Mouse (Mus musculus) intestine, embryonic 14.5 days (tissue): Measurements from ENCODE around the gene Usp46. TPM values are rescaled to one million over a fixed set of nuclear protein-coding genes. Genes with fewer than 3 reads are reported as not detected.
A peak's percentile ranks its signal among the peaks of the same experiment; 100 is the strongest.

Source experiments
- ATAC-seq: fragments of 200-750 bp; cut with Nextera tagmentation; replicated peaks from 2 replicates; pipeline ENCODE4 v1.8.0; 2017; ENCODE audit warnings: low read depth, moderate number of reproducible peaks, moderate TSS enrichment, moderate library complexity; ENCODE audit not compliant: low FRiP score, low TSS enrichment
- DNase-seq: peaks from one replicate; pipeline ENCODE4 v3.0.0-alpha.2; 2018; ENCODE audit warnings: low spot score
- H3K27ac ChIP-seq: fragments of 300-500 bp; sonication (generic); 2 replicates; pipeline ENCODE4 v1.5.1; 2014; ENCODE audit warnings: low read depth, mild to moderate bottlenecking, control low read depth
- H3K27me3 ChIP-seq: fragments of 300-500 bp; sonication (generic); replicated peaks from 2 replicates; pipeline ENCODE4 v1.6.1; 2014; ENCODE audit warnings: low read length, control low read depth; ENCODE audit not compliant: control insufficient read depth, insufficient read depth
- H3K36me3 ChIP-seq: fragments of 300-500 bp; sonication (generic); 2 replicates; pipeline ENCODE4 v1.6.1; 2014; ENCODE audit warnings: low read length, control low read depth; ENCODE audit not compliant: control insufficient read depth, insufficient read depth
- H3K4me1 ChIP-seq: fragments of 300-500 bp; sonication (generic); replicated peaks from 2 replicates; pipeline ENCODE4 v1.6.1; 2014; ENCODE audit warnings: low read length, control low read depth, mixed read lengths; ENCODE audit not compliant: control insufficient read depth, insufficient read depth
- H3K4me2 ChIP-seq: fragments of 300-500 bp; sonication (generic); 2 replicates; pipeline ENCODE4 v1.6.1; 2014; ENCODE audit warnings: low read length
- H3K4me3 ChIP-seq: fragments of 300-500 bp; sonication (generic); 2 replicates; pipeline ENCODE4 v1.5.1; 2014; ENCODE audit warnings: low read depth, low read length, control low read depth, mixed read lengths
- H3K9ac ChIP-seq: fragments of 300-500 bp; sonication (generic); 2 replicates; pipeline ENCODE4 v1.6.1; 2014; ENCODE audit warnings: mild to moderate bottlenecking, low read length
- H3K9me3 ChIP-seq: fragments of 300-500 bp; sonication (generic); 2 replicates; pipeline ENCODE4 v1.6.1; 2016; ENCODE audit warnings: low read length, control low read depth; ENCODE audit not compliant: control insufficient read depth
- WGBS: fragments of 180-500 bp; shearing (Covaris S2); extraction: QIAGEN DNeasy Blood & Tissue Kit; methylation state at CpG from one replicate; pipeline ENCODE4 v1.1.7; 2014; 5-methylcytosine and 5-hydroxymethylcytosine counted together
- polyA plus RNA-seq: library from polyadenylated mRNA; unstranded; fragments of >200 nt; fragmentation: Nextera tagmentation; extraction: Ambion mirVana; gene quantifications from 2 replicates; pipeline ENCODE4 v1.2.1, GENCODE M21; 2014

The Usp46 gene
- polyA plus RNA-seq, result 29.7 and 32.2 TPM in 2 replicates

DNA sequence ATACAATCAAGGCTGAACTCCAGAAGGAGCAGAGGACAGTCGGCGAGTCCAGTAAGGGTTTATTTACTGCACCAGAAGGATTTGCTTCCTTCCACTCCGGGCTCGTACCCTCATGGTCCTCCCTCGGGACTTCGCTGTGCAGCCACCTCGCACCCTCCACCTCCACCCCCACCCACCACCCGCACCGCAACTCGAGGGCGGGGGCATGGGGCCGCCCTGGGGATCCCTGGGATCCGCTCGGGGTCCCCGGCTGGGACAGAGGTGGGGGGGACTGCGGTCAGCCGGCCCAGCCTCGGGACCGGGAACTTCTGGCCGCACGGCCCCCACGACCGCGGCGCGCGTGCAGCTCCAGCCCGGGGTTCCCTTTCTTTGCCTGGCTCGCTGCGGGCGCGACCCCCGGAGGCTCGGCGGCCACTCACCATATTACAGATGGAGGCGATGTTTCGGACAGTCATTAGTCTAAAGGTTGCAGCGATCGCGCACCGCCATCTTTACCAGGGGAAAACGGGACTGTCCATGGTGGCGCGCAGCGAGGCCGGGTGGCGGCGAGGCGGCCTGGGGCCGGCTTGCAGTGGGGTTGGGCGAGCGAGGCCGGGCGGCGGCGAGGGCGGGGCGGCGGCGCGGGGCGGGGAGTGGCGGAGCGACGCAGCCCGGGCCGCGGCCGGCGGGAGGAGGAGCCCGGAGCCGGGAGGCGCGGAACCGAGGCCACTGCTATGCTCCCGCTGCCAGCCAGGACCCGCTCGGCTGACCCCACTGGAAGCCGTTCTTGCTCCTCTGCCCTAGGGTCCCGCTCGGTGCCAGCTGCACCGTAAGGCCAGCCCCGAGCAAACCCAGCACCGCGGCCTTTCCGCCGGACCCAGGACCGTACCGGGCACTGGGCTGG lies at the start of gene Usp46:
TSS of gene Usp46 (minus strand) at position 601 of the 883 bp plus-strand sequence.
- peak within 1 kb of the TSS; percentile 97 for H3K27ac ChIP-seq
- H3K4me2 ChIP-seq, result peak within 1 kb of the TSS; percentile 75
- H3K36me3 ChIP-seq, result no peaks in the 10 kb centered on the region
- ATAC-seq (peak; percentile 91), DNase-seq (peak; percentile 92)
- H3K27me3 ChIP-seq, result no peaks in the 10 kb centered on the region
- peak within 1 kb of the TSS; percentile 88 for H3K4me3 ChIP-seq
- H3K9me3 ChIP-seq, result no peaks in the 10 kb centered on the region
- WGBS, result under 1% methylated on average over 63 of the region's 89 CpGs
- peaks cover 37% of the 10 kb centered on the region for H3K4me1 ChIP-seq
- peak within 1 kb of the TSS; percentile 91 for H3K9ac ChIP-seq

DNA sequence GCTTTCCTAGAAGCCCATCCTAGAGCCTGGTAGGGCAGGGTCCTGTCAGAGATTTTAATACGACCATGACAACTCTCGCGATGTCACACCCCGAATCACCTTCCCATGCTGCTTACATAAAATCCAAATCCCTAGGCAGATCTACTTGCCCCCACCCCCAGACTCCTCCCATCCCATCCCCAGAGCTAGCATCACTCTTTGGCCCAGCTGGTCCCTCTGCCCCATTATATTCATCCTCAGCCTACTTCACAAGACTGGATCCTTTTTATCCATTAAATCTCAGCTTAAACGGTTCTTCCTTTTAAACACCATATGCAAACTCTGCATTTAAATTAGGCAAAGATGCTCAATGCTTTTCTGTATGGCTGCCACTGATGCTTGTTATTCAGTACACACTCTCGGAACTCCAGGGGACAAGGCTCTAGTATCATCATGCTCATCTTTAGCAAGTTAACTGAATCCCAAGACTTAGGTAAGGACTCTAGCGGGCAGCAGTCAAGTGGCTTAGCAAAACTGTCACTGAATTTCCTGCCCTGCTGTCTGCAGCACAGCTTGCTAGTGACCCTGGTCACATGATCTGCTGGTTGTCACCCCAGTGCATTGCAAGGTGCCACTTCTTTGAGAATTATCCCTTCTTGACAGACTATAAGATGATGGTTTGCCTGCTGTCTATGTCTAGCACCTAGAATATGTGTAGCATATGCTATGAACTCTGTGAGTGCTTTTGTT lies 45.9 kb upstream of the Usp46 start:
- Histone ChIP-seq H3K9ac (no peak overlapping the region), H3K27me3 (no peaks in the 10 kb centered on the region), H3K4me2 (no peak overlapping the region), H3K36me3 (no peaks in the 10 kb centered on the region), H3K27ac (no peak overlapping the region), H3K4me3 (no peak overlapping the region), H3K4me1 (no peaks in the 10 kb centered on the region), H3K9me3 (no peaks in the 10 kb centered on the region)
- DNase-seq, result no peak
- no peak for ATAC-seq
- WGBS, result 84% methylated on average over 7 of the region's 7 CpGs

DNA sequence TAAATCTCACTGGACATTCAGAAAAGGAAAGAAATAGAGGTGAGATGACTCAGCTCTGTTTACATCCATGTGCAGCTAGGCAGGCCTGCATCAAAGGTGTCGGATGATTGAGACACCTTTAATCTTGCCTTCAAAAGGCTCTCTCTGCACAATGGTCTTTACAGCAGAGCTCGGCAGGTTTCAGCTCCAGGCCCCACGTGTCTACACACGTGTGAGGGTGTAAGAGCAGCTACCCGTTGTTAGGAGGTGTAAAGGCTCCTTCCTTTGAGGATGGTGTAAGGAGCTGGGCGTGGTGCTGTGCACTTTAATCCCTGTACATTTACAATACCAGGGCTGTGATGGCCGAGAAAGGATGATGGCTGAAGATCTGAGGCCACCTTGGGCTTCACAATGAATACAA lies 37.2 kb upstream of the Usp46 start:
- Histone ChIP-seq H3K4me3 (no peak overlapping the region), H3K9me3 (peaks cover 3% of the 10 kb centered on the region; the same call in 1 of the 2 replicates), H3K4me2 (no peak overlapping the region), H3K9ac (no peak overlapping the region), H3K27ac (no peak overlapping the region), H3K36me3 (no peaks in the 10 kb centered on the region), H3K27me3 (no peaks in the 10 kb centered on the region), H3K4me1 (no peaks in the 10 kb centered on the region)
- DNase-seq (no peak), ATAC-seq (no peak)
- 47% methylated on average over 7 of the region's 7 CpGs for WGBS

DNA sequence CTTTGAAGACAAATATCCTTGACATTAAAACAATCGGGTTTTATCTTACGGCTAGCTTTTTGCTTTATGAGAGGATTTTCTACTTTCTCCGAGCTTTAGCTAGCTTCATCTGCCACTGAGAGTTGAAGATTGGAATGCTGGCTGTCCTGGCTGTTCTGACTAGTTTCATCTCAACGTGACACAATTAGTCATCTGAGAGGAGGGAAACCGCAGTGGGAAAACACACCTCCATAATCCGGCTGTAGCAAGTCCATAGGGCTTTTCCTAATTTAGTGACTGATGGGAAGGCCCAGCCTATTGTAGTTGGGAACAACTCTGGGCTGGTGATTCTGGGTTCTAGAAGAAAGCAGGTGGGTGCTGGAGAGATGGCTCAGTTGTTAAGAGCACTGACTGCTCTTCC lies 33.5 kb upstream of the Usp46 start:
- Histone ChIP-seq H3K9me3 (peaks cover 3% of the 10 kb centered on the region; the same call in 1 of the 2 replicates), H3K4me2 (no peak overlapping the region), H3K36me3 (peaks cover 10% of the 10 kb centered on the region), H3K4me1 (no peaks in the 10 kb centered on the region), H3K27ac (no peak overlapping the region), H3K27me3 (no peaks in the 10 kb centered on the region), H3K9ac (no peak overlapping the region), H3K4me3 (no peak overlapping the region)
- DNase-seq (no peak), ATAC-seq (no peak)
- 79% methylated on average over 6 of the region's 6 CpGs for WGBS

DNA sequence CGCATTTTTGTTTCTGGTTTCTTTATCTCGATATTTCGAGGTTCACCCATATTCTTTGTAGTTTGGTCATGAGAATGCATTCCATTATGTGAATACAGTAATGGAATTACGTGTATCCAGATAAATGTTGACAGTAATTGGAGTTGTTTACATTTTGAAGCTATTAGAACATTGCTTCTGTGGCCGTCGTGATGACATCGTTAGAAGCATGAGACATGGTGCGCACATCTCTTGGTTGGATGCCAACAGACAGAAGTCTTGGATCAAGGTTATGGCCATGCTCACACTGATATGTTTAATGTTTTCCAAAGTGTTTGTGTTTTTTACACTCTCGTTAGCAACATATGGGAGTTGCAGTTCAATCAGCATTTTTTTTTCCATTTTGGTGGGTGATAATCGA lies 30.8 kb upstream of the Usp46 start:
- DNase-seq, result no peak
- Histone ChIP-seq H3K27me3 (no peaks in the 10 kb centered on the region), H3K9ac (no peak overlapping the region), H3K4me1 (peaks cover 9% of the 10 kb centered on the region), H3K36me3 (peaks cover 35% of the 10 kb centered on the region), H3K27ac (no peak overlapping the region), H3K9me3 (peaks cover 2% of the 10 kb centered on the region; the same call in 1 of the 2 replicates), H3K4me2 (no peak overlapping the region), H3K4me3 (no peak overlapping the region)
- ATAC-seq, result no peak
- 73% methylated on average over 10 of the region's 10 CpGs for WGBS

GRCm38 (mm10) chr5:74097854-74098220 lies 29.6 kb upstream of the Usp46 start:
- Histone ChIP-seq H3K4me3 (no peak overlapping the region), H3K36me3 (peaks cover 35% of the 10 kb centered on the region), H3K9me3 (no peaks in the 10 kb centered on the region), H3K4me2 (no peak overlapping the region), H3K27me3 (no peaks in the 10 kb centered on the region), H3K9ac (no peak overlapping the region), H3K27ac (no peak overlapping the region), H3K4me1 (peaks cover 9% of the 10 kb centered on the region)
- DNase-seq (no peak), ATAC-seq (no peak)
- 49% methylated on average over 10 of the region's 10 CpGs for WGBS

GRCm38 (mm10) chr5:74097116-74097853 lies 29.1 kb upstream of the Usp46 start:
- Histone ChIP-seq H3K9ac (no peak overlapping the region), H3K4me2 (no peak overlapping the region), H3K9me3 (no peaks in the 10 kb centered on the region), H3K4me1 (peaks cover 9% of the 10 kb centered on the region), H3K27me3 (no peaks in the 10 kb centered on the region), H3K27ac (no peak overlapping the region), H3K36me3 (peaks cover 35% of the 10 kb centered on the region), H3K4me3 (no peak overlapping the region)
- ATAC-seq (no peak), DNase-seq (no peak)
- 71% methylated on average over 11 of the region's 11 CpGs for WGBS

GRCm38 (mm10) chr5:74096060-74096459 lies 27.8 kb upstream of the Usp46 start:
- 87% methylated on average over 1 of the region's 1 CpGs for WGBS
- no peak overlapping the region for H3K9ac ChIP-seq
- ATAC-seq (no peak), DNase-seq (no peak)
- H3K27ac ChIP-seq, result no peak overlapping the region
- no peak overlapping the region for H3K4me2 ChIP-seq
- H3K9me3 ChIP-seq, result no peaks in the 10 kb centered on the region
- H3K27me3 ChIP-seq, result no peaks in the 10 kb centered on the region
- H3K36me3 ChIP-seq, result peaks cover 35% of the 10 kb centered on the region
- peaks cover 9% of the 10 kb centered on the region for H3K4me1 ChIP-seq
- no peak overlapping the region for H3K4me3 ChIP-seq
